Mouse (Mus musculus): ENCODE results near the gene Kirrel. TPM values are rescaled to one million over a fixed set of nuclear protein-coding genes. Genes with fewer than 3 reads are reported as not detected.

The Kirrel gene
- total and polyA plus RNA-seq, 3 experiments, result not detected

- H3K4me3 ChIP-seq (replicated peaks in 1 of 3; ENCODE audit: low read depth in 2 of 3, low read length in 2 of 3, poor library complexity in 1 of 3), result no peak overlapping the region
- no peak overlapping the region for H3K4me2 ChIP-seq (ENCODE audit: insufficient read depth, low read depth, poor library complexity, severe bottlenecking)
- no peak for DNase-seq (ENCODE audit: extremely low read depth)
- dilution Hi-C loops (cut with MboI; ENCODE audit: extremely low pct_ligation_motif_present, extremely low pct_unique_long_range_greater_than_20kb, low sequenced_read_pairs), result no loop called here
- in situ Hi-C loops (cut with MboI; ENCODE audit: low pct_ligation_motif_present, low pct_unique_long_range_greater_than_20kb, low sequenced_read_pairs), result no loop called here
- no peak overlapping the region for H3K9ac ChIP-seq (ENCODE audit: insufficient read depth, low read depth)
- peaks cover 0 to 13% of the 10 kb centered on the region in 2 experiments; a peak in 2 of 4 replicates for H3K4me1 ChIP-seq (ENCODE audit: control insufficient read depth in 1 of 2, insufficient read depth in 2 of 2)
- H3K27ac ChIP-seq (ENCODE audit: insufficient read depth, low read depth), result no peak overlapping the region
- H3K9me3 ChIP-seq (replicated peaks; ENCODE audit: low read length), result no peaks in the 10 kb centered on the region
- H3K79me2 ChIP-seq (replicated peaks; ENCODE audit: control insufficient read depth, extremely low read depth, insufficient read depth, poor library complexity, severe bottlenecking), result no peaks in the 10 kb centered on the region
- peaks cover 48% of the 10 kb centered on the region for H3K27me3 ChIP-seq (replicated peaks)
- H3K36me3 ChIP-seq (replicated peaks in 1 of 2; ENCODE audit: control insufficient read depth in 1 of 2, insufficient read depth in 1 of 2, low read length in 1 of 2), result no peaks in the 10 kb centered on the region
- TF ChIP-seq E2F4 (IDR thresholded peaks at IDR 0.05; ENCODE audit: insufficient replicate concordance, low read depth, low read length), result no peak
- TF ChIP-seq NRF1 (IDR thresholded peaks at IDR 0.05; ENCODE audit: low read depth, low read length), result no peak
- TF ChIP-seq EP300 (IDR thresholded peaks at IDR 0.05; ENCODE audit: low read length), result no peak
- no peak for TF ChIP-seq ZC3H11A (IDR thresholded peaks at IDR 0.05; ENCODE audit: low read depth, low read length)
- no peak for TF ChIP-seq HCFC1 (IDR thresholded peaks at IDR 0.05; ENCODE audit: low read depth, low read length)
- TF ChIP-seq SIN3A (IDR thresholded peaks at IDR 0.05; ENCODE audit: low read length), result no peak
- no peak for TF ChIP-seq ETS1 (conservative IDR thresholded peaks at IDR 0.05; ENCODE audit: low read depth, low read length)
- TF ChIP-seq JUND (conservative IDR thresholded peaks at IDR 0.05; ENCODE audit: low read depth, low read length), result no peak
- no peak for TF ChIP-seq GABPA (IDR thresholded peaks at IDR 0.05; ENCODE audit: insufficient replicate concordance, low read depth, low read length)
- no peak for TF ChIP-seq POLR2AphosphoS2 (IDR thresholded peaks at IDR 0.05; ENCODE audit: low read depth, low read length)
- TF ChIP-seq MAX (IDR thresholded peaks at IDR 0.05; ENCODE audit: low read length), result no peak
- TF ChIP-seq CHD1 (IDR thresholded peaks at IDR 0.05; ENCODE audit: low read depth, low read length), result no peak
- TF ChIP-seq RCOR1 (conservative IDR thresholded peaks at IDR 0.05; ENCODE audit: low read depth, low read length), result no peak
- TF ChIP-seq PAX5 (IDR thresholded peaks at IDR 0.05; ENCODE audit: low read length), result no peak
- no peak for TF ChIP-seq SMC3 (IDR thresholded peaks at IDR 0.05; ENCODE audit: low read depth, low read length)
- TF ChIP-seq MAZ (IDR thresholded peaks at IDR 0.05; ENCODE audit: low read depth, low read length), result no peak
- TF ChIP-seq POLR2A (IDR thresholded peaks at IDR 0.05; ENCODE audit: low read depth, low read length), result no peak
These were observed 17.2 kb downstream of the Kirrel start for GRCm38 (mm10) chr3:87157297-87157696.

GRCm38 (mm10) chr3:87154398-87155287, 19.9 kb downstream of the Kirrel start:
- Histone ChIP-seq H3K27me3 (replicated peaks) (peaks cover 41% of the 10 kb centered on the region), H3K27ac (ENCODE audit: insufficient read depth, low read depth) (no peak overlapping the region), H3K4me3 (replicated peaks in 1 of 3; ENCODE audit: low read depth in 2 of 3, low read length in 2 of 3, poor library complexity in 1 of 3) (no peak overlapping the region), H3K4me2 (ENCODE audit: insufficient read depth, low read depth, poor library complexity, severe bottlenecking) (no peak overlapping the region), H3K9me3 (replicated peaks; ENCODE audit: low read length) (no peaks in the 10 kb centered on the region), H3K79me2 (replicated peaks; ENCODE audit: control insufficient read depth, extremely low read depth, insufficient read depth, poor library complexity, severe bottlenecking) (no peaks in the 10 kb centered on the region), H3K9ac (ENCODE audit: insufficient read depth, low read depth) (no peak overlapping the region), H3K4me1 (ENCODE audit: control insufficient read depth in 1 of 2, insufficient read depth in 2 of 2) (no peaks in the 10 kb centered on the region), H3K36me3 (replicated peaks in 1 of 2; ENCODE audit: control insufficient read depth in 1 of 2, insufficient read depth in 1 of 2, low read length in 1 of 2) (no peaks in the 10 kb centered on the region)
- TF ChIP-seq ZMIZ1 (IDR thresholded peaks at IDR 0.05; ENCODE audit: low read depth, low read length) (no peak), SIN3A (IDR thresholded peaks at IDR 0.05; ENCODE audit: low read length) (no peak), E2F4 (IDR thresholded peaks at IDR 0.05; ENCODE audit: insufficient replicate concordance, low read depth, low read length) (no peak), TCF12 (IDR thresholded peaks at IDR 0.05; ENCODE audit: low read depth, low read length) (no peak), NELFE (IDR thresholded peaks at IDR 0.05; ENCODE audit: low read depth, low read length) (no peak), ELF1 (IDR thresholded peaks at IDR 0.05; ENCODE audit: low read depth, low read length) (no peak), MAFK (IDR thresholded peaks at IDR 0.05; ENCODE audit: insufficient replicate concordance, low read length) (no peak), USF1 (IDR thresholded peaks at IDR 0.05; ENCODE audit: low read depth, low read length) (no peak), ZNF384 (IDR thresholded peaks at IDR 0.05; ENCODE audit: low read depth, low read length) (no peak), CHD1 (IDR thresholded peaks at IDR 0.05; ENCODE audit: low read depth, low read length) (no peak), GABPA (IDR thresholded peaks at IDR 0.05; ENCODE audit: insufficient replicate concordance, low read depth, low read length) (no peak), ZC3H11A (IDR thresholded peaks at IDR 0.05; ENCODE audit: low read depth, low read length) (no peak)
- in situ Hi-C loops (cut with MboI; ENCODE audit: low pct_ligation_motif_present, low pct_unique_long_range_greater_than_20kb, low sequenced_read_pairs) (no loop called here), dilution Hi-C loops (cut with MboI; ENCODE audit: extremely low pct_ligation_motif_present, extremely low pct_unique_long_range_greater_than_20kb, low sequenced_read_pairs) (no loop called here)
- no peak for DNase-seq (ENCODE audit: extremely low read depth)
